Mouse (Mus musculus) hindbrain, embryonic 11.5 days (tissue): Measurements from ENCODE around the gene Olfr120. TPM values are rescaled to one million over a fixed set of nuclear protein-coding genes. Genes with fewer than 3 reads are reported as not detected.
"Not testable (repeated sequence)": the region's sequence is repeated elsewhere in the genome, so short reads cannot be mapped to it uniquely, and the experiment has no call there.

Experiments
- ATAC-seq: fragments of 200-750 bp; cut with Nextera tagmentation; 2 replicates; pipeline ENCODE4 v1.8.0; 2017; ENCODE audit warnings: mild to moderate bottlenecking, moderate TSS enrichment, moderate library complexity; ENCODE audit not compliant: low FRiP score
- DNase-seq: peaks from one replicate; pipeline ENCODE4 v3.0.0-alpha.2; 2015; ENCODE audit warnings: low spot score
- H3K27ac ChIP-seq: fragments of 300-500 bp; sonication (generic); 2 replicates; pipeline ENCODE4 v1.5.1; 2014; ENCODE audit warnings: mild to moderate bottlenecking, low read depth, low read length
- H3K27me3 ChIP-seq: fragments of 300-500 bp; sonication (generic); 2 replicates; pipeline ENCODE4 v1.6.1; 2014; ENCODE audit warnings: mild to moderate bottlenecking, low read length, moderate library complexity, mixed read lengths; ENCODE audit not compliant: control insufficient read depth, insufficient read depth
- H3K36me3 ChIP-seq: fragments of 300-500 bp; sonication (generic); 2 replicates; pipeline ENCODE4 v1.6.1; 2014; ENCODE audit warnings: mild to moderate bottlenecking, low read length, moderate library complexity, mixed read lengths; ENCODE audit not compliant: control insufficient read depth, insufficient read depth
- H3K4me1 ChIP-seq: fragments of 300-500 bp; sonication (generic); replicated peaks from 2 replicates; pipeline ENCODE4 v1.6.1; 2014; ENCODE audit warnings: low read length, mixed read lengths; ENCODE audit not compliant: control insufficient read depth, insufficient read depth
- H3K4me2 ChIP-seq: fragments of 300-500 bp; sonication (generic); replicated peaks from 2 replicates; pipeline ENCODE4 v1.6.1; 2014; ENCODE audit warnings: mild to moderate bottlenecking, low read depth, low read length
- H3K4me3 ChIP-seq: fragments of 300-500 bp; sonication (generic); 2 replicates; pipeline ENCODE4 v1.5.1; 2014; ENCODE audit warnings: low read depth, low read length
- H3K9ac ChIP-seq: fragments of 300-500 bp; sonication (generic); 2 replicates; pipeline ENCODE4 v1.6.1; 2014; ENCODE audit warnings: low read depth, low read length
- H3K9me3 ChIP-seq: fragments of 300-500 bp; sonication (generic); 2 replicates; pipeline ENCODE4 v1.6.1; 2016; ENCODE audit warnings: low read length; ENCODE audit not compliant: control insufficient read depth
- whole genome bisulfite sequencing: fragments of 180-500 bp; shearing (Covaris S2); extraction: QIAGEN DNeasy Blood & Tissue Kit; methylation state at CpG from one replicate; pipeline ENCODE4 v1.1.7; 2014; 5-methylcytosine and 5-hydroxymethylcytosine counted together
- polyA plus RNA-seq: library from polyadenylated mRNA; unstranded; fragments of >200 nt; fragmentation: Nextera tagmentation; extraction: Ambion mirVana; gene quantifications from 2 replicates; pipeline ENCODE4 v1.2.1, GENCODE M21; 2014

Olfr120 gene
- not detected in 2 replicates for polyA plus RNA-seq

- Histone ChIP-seq H3K27me3 (no peaks in the 10 kb centered on the region), H3K36me3 (no peaks in the 10 kb centered on the region), H3K9me3 (no peaks in the 10 kb centered on the region), H3K4me1 (no peaks in the 10 kb centered on the region), H3K4me2 (no peak within 1 kb of the TSS), H3K4me3 (no peak within 1 kb of the TSS), H3K9ac (no peak within 1 kb of the TSS), H3K27ac (no peak within 1 kb of the TSS)
- no peak for ATAC-seq
- no peak for DNase-seq
- 77% methylated on average over 1 of the region's 1 CpGs for WGBS
Measured at GRCm38 (mm10) chr17:37721508-37721907, at the start of gene Olfr120. TSS of gene Olfr120 (plus strand) at chr17:37721808.

DNA sequence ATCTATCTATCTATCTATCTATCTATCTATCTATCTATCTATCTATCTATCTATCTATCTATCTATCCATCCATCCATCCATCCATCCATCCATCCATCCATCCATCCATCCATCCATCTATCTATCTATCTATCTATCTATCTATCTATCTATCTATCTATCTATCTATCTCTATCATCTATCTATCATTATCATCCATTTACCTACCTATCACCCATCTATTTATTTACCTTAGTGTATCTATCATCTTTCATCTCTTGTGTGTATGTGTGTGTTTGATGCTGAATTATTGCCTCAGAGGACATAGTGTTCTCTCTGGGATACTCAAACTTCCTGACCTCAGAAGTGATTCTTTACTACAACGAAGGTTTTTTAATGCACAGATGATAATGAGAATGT lies 25.3 kb upstream of the Olfr120 start, which contains the start of gene Olfr119:
Gene Olfr119, plus strand, starts transcription at position 301 of the 400 bp plus-strand sequence.
- H3K27me3 ChIP-seq, H3K4me2 ChIP-seq, H3K9me3 ChIP-seq, H3K27ac ChIP-seq, H3K4me3 ChIP-seq, H3K9ac ChIP-seq, H3K36me3 ChIP-seq, DNase-seq, H3K4me1 ChIP-seq, ATAC-seq: not testable (repeated sequence)
- 74% methylated on average over 1 of the region's 1 CpGs for WGBS

DNA sequence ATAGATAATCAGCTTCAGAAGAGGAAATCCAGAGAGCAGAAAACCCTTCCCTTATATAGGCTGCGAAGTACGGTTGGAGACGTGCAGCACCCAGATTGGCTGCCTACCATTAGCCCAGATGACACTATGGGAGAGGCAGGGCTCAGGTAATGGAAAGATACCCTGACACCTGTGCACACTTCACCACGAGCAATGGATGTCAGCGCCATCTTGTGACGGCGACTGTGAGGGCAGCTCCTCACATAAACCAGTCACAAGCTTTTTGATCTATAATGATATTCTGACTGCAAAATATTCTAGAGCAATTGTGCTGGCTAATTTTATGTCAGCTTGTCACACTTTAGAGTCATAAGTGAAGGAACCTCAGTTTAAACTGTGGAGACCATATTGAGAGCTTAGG lies 16.5 kb downstream of the Olfr120 start:
- Histone ChIP-seq H3K9me3 (no peaks in the 10 kb centered on the region), H3K4me3 (no peak overlapping the region), H3K4me2 (no peak overlapping the region), H3K27me3 (no peaks in the 10 kb centered on the region), H3K36me3 (no peaks in the 10 kb centered on the region), H3K27ac (no peak overlapping the region), H3K9ac (no peak overlapping the region), H3K4me1 (no peaks in the 10 kb centered on the region)
- WGBS, result 62% methylated on average over 7 of the region's 7 CpGs
- DNase-seq (no peak), ATAC-seq (no peak)

GRCm38 (mm10) chr17:37768307-37768706 lies 46.7 kb downstream of the Olfr120 start, which contains the start of gene Olfr122:
TSS of gene Olfr122 (plus strand) at chr17:37768607.
- ATAC-seq (no peak), DNase-seq (no peak)
- H3K9ac ChIP-seq, result no peak within 1 kb of the TSS
- H3K27ac ChIP-seq, result no peak within 1 kb of the TSS
- WGBS, result 92% methylated on average over 4 of the region's 4 CpGs
- no peak within 1 kb of the TSS for H3K4me2 ChIP-seq
- H3K4me1 ChIP-seq, result no peaks in the 10 kb centered on the region
- H3K4me3 ChIP-seq, result no peak within 1 kb of the TSS
- H3K9me3 ChIP-seq, result no peaks in the 10 kb centered on the region
- no peaks in the 10 kb centered on the region for H3K36me3 ChIP-seq
- H3K27me3 ChIP-seq, result no peaks in the 10 kb centered on the region

Other genes starting within 250 kb of the Olfr120 start
- 0.11 TPM in 1 of 2 replicates, not detected in the other for gene H2-M2, start 238.3 kb upstream of the Olfr120 start, polyA plus RNA-seq
- not detected in 2 replicates for gene Olfr110, start 229.3 kb upstream of the Olfr120 start, polyA plus RNA-seq
- gene Olfr111, start 213.8 kb upstream of the Olfr120 start, polyA plus RNA-seq, result not detected in 2 replicates
- gene Olfr112, start 152.4 kb upstream of the Olfr120 start, polyA plus RNA-seq, result not detected in 2 replicates
- gene Olfr113, start 144.1 kb upstream of the Olfr120 start, polyA plus RNA-seq, result not detected in 2 replicates
- gene Olfr114, start 129.1 kb upstream of the Olfr120 start, polyA plus RNA-seq, result not detected in 2 replicates
- gene Olfr115, start 94.7 kb upstream of the Olfr120 start, polyA plus RNA-seq, result not detected in 2 replicates
- not detected in 2 replicates for gene Olfr116, start 94.6 kb upstream of the Olfr120 start, polyA plus RNA-seq
- gene Olfr117, start 58.0 kb upstream of the Olfr120 start, polyA plus RNA-seq, result not detected in 2 replicates
- gene Olfr118, start 54.8 kb upstream of the Olfr120 start, polyA plus RNA-seq, result not detected in 2 replicates
- gene Olfr119, start 25.2 kb upstream of the Olfr120 start, polyA plus RNA-seq, result not detected in 2 replicates
- gene Olfr121, start 27.0 kb downstream of the Olfr120 start, polyA plus RNA-seq, result not detected in 2 replicates
- not detected in 2 replicates for gene Olfr122, start 46.8 kb downstream of the Olfr120 start, polyA plus RNA-seq
- not detected in 2 replicates for gene Olfr123, start 71.7 kb downstream of the Olfr120 start, polyA plus RNA-seq
- not detected in 2 replicates for gene Olfr124, start 78.1 kb downstream of the Olfr120 start, polyA plus RNA-seq
- not detected in 2 replicates for gene Olfr125, start 111.1 kb downstream of the Olfr120 start, polyA plus RNA-seq
- gene Olfr126, start 125.7 kb downstream of the Olfr120 start, polyA plus RNA-seq, result not detected in 2 replicates
- not detected in 2 replicates for gene Olfr127, start 178.6 kb downstream of the Olfr120 start, polyA plus RNA-seq
- not detected in 2 replicates for gene Olfr128, start 198.7 kb downstream of the Olfr120 start, polyA plus RNA-seq
- not detected in 2 replicates for gene Olfr761, start 231.3 kb downstream of the Olfr120 start, polyA plus RNA-seq